Mouse (Mus musculus) lung, adult 10 weeks (tissue): Measurements from ENCODE around the gene Tnik. TPM values are rescaled to one million over a fixed set of nuclear protein-coding genes. Genes with fewer than 3 reads are reported as not detected.

Experiments
- polyA plus RNA-seq: library from polyadenylated mRNA; stranded (reverse); fragments of 350-450 nt; fragmentation: Illumina TruSeq; extraction: RNeasy Lipid Tissue Mini Kit (QIAGEN cat#74804); gene quantifications from one replicate; pipeline ENCODE4 v1.2.3, GENCODE M21; 2014; ENCODE audit warnings: low read depth, low replicate concordance; ENCODE audit not compliant: insufficient read depth

The Tnik gene
- 3.0 TPM for polyA plus RNA-seq

DNA sequence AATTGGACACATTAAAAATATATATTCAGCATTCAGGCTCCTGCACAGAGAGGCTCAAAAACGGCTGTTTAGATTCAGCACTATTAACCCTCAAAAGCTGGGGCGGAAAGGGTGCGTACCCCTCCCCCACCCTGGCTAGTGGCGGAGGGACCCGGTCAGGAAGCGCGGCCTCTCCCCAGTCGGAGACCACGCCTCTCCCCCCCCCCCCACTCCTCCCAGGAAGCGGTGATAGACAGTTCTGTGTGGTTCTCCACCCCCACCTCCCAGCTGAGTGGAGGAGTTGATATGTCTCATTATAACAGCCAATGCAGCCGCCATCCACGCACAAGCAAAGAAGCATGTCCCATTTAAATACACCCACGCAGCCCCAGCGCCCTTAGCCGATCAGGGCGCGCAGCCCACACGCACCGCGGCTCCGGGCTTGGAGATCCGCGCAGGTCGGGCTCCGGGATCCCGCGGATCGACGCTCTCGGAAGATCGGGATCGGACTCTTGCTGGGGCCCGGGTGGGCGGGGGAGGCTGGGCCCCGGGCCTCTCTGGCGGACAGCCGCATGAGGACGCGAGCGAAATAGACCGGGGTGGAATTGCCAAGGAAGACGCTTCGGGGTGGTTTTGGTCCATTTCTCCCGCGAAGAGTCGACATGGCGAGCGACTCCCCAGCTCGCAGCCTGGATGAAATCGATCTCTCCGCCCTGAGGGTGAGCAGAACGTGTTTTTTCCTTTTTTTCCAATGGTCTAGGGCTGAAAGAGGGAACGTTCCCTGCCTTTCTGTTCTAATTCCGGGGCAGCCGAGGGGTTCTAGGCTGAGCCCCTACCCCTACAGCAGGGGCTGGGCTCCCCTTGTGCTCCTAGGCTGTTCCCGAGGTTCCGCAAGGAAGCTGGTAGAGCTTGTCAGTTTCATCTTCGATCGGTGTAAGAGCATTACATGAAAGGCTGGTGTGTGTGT lies at the start of gene Tnik:
Gene Tnik (plus strand): TSS at position 213 of the 946 bp plus-strand sequence.

DNA sequence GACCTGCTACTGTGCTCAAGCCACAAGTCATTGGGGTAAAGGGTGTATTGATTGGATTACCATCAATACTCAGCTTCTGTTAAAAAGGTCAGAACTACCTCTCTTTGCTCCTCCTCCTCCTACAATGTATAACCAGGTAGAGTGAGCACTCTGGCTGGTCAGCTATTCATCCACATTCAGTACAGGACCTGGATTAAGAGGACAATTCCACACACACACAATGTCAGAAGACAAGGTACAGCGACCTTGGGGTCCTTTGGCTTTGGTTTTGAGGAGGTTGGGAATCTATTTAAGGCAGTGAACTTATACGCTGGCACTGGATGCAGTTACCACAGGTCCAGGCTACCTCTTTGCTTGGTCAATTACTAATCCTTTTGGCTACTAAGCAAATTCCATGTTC lies 434.8 kb downstream of the Tnik start, which contains the start of gene Slc2a2:
Gene Slc2a2 (plus strand): TSS at position 107 of the 400 bp plus-strand sequence.

